Mouse (Mus musculus) embryo, embryonic 11 days (tissue): Measurements from ENCODE around the gene Epb41l2.
A peak's percentile ranks its signal among the peaks of the same experiment; 100 is the strongest.

Experiments
- DNase-seq: peaks from one replicate; pipeline ENCODE4 v3.0.0-alpha.2; 2015

Epb41l2 gene

DNA sequence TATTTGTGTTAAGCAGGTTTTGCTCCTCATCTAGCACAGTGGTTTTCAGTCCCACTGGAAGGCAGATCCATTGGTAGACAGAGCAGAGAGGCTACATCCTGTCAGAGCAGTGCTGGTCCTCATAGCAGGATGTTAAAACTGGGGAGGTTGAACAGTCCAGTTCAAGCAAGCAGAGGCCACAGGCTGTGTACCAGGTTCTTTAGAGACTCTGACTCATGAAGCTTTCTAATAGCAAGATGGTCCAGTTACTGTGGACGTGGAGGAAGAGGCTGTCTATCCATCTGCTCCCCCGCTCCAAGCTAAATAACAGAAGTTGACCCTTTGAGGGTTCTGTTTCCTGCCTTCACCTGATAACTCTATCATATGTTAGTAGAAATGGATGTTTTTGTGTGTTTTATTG is 41.8 kb downstream of the Epb41l2 start:
- DNase-seq, result no peak

DNA sequence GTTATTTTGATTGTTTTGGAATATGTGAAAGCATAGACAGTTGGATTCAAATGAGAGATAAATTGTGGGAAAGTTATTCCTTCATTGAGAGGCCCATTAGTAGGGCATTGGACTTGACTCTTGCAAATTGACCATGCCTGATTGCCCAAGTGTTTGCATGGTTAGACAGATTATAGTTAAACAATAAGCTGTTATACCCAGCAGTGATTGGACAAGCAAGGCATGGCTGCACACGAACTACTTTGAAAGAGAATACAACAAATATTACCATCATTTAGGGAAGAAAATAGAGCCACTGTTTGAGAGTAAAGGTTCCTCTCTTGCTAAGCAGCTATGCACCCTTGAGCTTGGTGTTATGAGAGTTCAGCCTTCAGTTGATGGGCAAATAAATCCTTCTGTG is 43.3 kb downstream of the Epb41l2 start:
- DNase-seq, result no peak

DNA sequence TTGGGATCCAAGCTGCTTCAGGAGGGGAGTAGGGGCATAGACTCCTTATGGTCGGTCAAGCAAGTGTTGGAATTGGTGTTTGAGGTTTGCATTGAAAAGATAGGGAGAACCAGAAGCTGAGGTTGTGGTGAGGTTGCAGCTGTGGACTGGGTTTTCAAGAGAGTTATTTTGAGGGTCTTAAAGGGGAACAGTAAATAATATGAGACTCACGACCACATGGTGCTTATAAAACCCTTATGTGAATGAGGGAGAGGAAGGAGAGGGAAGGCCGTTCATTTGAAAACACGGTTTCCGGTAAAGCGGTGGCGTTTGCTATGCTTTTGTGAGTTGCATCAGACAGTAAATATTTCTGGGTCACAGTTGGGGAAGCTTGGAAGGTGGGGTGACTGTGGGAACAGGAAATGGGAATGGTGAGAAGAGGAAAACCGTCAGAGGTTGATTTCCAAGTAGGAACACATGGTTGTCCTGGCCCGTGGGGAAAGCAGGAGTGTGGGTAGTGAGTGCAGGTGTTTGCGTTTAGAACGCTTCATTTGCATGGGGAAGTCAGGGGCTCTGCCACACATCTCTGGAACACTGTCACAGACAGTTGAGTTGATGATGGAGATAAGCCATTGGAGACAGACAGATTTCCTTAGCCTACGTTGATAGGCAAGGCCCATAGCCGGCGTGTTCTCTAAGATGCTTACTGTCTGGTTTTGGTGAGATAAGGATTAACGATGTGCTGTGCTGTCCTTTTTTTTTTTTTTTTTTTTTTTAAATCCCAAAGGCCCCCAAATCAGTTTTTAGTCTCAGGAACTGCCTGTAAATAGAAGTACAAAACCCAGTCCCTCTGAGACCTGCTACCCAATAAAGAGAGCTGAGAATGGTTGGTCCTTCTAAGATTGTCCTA is 44.5 kb downstream of the Epb41l2 start:
- DNase-seq, result no peak

GRCm38 (mm10) chr10:25404702-25405098 is 45.1 kb downstream of the Epb41l2 start:
- no peak for DNase-seq

DNA sequence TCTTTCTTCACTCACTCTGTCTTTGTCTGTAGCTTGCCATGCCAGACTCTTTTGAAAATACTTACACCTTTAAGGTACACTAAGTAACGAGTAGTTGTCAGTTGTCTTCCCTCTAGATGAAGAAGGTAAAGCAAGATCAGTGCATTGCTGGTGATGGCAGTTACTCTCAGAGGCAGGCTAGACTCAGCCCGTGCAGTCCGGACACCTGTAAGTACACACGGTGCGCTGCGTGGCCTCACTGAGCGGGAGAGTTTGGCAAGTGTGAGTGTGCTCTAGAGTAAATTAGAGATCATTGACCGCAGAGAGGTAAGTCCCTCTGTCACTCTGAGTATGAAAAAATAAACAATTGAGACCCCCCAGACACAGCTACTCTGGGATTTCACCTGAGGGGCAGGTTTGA is 46.0 kb downstream of the Epb41l2 start:
- no peak for DNase-seq

DNA sequence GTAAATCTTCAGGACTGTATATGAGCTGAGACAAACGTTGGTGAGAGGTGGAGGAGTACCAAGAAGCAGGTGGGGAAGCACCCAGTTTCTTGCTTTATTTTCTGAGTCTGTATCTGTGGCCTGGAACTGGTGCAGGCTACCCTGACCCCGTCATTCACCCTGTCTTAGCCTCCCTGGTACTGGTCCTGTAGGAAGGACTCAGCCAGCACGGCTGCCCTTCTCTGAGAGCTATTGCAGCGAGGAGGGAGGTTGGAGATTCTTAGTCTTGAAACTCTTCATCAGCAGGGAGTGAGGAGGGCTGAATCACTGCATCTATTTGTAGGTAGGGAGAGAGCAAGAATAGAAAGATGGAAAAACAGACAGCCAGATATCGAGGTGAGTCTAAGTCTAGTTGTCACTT is 47.1 kb downstream of the Epb41l2 start:
- DNase-seq, result no peak

GRCm38 (mm10) chr10:25408136-25408650 is 48.6 kb downstream of the Epb41l2 start:
- DNase-seq, result no peak

- DNase-seq, result no peak
Observed at GRCm38 (mm10) chr10:25411836-25412373, 52.3 kb downstream of the Epb41l2 start.

- DNase-seq, result no peak
Observed at GRCm38 (mm10) chr10:25415188-25415717, 55.7 kb downstream of the Epb41l2 start.

- DNase-seq, result no peak
Observed at GRCm38 (mm10) chr10:25416696-25417095, 57.1 kb downstream of the Epb41l2 start.

GRCm38 (mm10) chr10:25426058-25426457 is 66.5 kb downstream of the Epb41l2 start:
- no peak for DNase-seq

GRCm38 (mm10) chr10:25426814-25427213 is 67.2 kb downstream of the Epb41l2 start:
- no peak for DNase-seq

DNA sequence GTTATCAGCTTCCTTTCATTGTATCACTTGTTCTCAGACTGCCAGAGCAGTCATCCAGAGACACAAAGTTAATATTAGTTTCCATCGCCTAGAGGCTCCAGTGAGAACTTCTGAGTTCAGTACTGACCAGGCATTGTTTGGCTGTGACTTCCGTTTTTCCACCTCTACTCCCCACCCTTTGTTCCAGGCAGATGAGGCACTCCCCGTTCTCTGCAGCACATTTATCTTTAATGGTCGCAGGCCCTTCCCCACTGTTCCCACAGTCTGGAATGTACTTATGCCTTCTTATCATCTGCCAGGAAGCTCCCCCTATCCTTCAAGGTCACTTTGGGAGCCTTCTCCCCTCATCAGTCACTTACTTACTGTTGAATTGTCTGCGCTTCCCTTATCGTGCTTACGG is 67.9 kb downstream of the Epb41l2 start:
- no peak for DNase-seq

DNA sequence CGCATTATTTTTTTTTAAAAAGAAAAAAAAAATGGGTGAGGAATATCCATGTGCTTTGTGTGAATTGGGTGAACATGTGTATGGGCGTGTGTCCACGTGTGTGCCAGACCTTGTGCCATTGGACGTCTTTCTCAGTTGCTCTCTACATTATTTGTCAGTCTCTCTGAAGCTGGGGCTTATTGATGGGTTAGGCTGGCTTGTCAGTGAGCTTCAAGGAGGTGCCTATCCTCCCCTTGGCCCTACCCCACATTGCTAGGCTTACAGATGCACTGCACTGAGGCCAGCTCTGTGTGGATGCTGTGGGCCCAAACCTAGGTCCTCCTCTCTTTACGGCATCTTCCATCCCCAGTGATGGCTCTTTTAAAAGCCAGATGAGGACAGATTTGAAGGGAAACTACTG is 69.1 kb downstream of the Epb41l2 start:
- DNase-seq, result no peak

GRCm38 (mm10) chr10:25429346-25429745 is 69.7 kb downstream of the Epb41l2 start:
- DNase-seq, result no peak

- no peak for DNase-seq
Observed at GRCm38 (mm10) chr10:25430862-25431261, 71.3 kb downstream of the Epb41l2 start.

- DNase-seq, result no peak
Observed at GRCm38 (mm10) chr10:25432351-25432750, 72.8 kb downstream of the Epb41l2 start.

DNA sequence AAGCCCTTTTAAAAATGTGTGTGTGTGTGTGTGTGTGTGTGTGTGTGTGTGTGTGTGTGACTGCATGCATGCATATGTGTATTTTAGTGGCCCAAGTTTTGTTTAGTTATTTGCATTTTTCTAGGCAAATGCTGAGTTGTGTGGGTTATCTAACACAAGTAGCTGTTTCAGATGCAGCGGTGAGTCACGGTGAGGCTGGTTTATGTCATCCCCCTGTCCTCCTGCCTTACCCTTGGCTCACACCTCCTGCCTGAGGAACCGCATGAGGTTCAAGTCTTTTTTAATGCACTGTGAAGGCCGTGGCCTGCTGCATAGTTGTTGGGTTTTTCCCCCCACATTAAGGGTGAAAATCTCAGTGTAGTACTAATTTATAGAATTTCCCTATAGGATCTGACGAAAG is 73.3 kb downstream of the Epb41l2 start:
- DNase-seq, result no peak

- peak; percentile 62 for DNase-seq
Observed at GRCm38 (mm10) chr10:25433524-25433923, 73.9 kb downstream of the Epb41l2 start.

DNA sequence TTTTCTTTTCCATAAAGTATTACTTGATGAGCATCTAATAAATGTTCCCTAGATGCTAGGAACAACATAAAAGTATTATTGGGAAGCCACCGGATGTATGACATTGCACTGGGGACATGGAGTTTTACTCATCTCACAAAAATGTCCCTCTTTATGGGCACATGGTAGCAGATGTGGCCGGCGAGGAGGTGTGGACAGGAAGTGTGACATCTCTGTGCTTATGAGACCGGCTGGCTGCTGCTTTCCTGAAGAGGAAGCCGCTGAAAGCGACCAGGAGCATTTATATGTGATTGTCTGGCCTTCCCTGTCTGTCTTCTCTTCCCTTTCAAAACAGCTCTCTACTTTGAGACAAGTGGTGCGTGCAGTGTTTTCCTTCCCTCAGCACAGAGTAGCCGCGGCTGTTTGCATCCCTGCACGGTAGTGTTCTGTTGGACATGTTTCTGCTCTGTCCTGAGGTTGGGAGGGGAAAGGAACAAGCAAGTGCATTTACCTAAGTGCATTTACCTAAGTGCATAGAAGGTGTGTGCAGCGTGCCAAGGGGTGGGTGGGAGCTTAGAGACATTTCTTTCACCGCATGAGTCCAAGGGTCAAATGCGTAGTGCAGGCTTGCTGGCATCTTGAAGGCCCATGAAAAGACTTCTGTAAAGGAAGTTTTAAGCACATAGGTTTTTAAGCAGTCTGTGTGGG is 74.9 kb downstream of the Epb41l2 start:
- no peak for DNase-seq

DNA sequence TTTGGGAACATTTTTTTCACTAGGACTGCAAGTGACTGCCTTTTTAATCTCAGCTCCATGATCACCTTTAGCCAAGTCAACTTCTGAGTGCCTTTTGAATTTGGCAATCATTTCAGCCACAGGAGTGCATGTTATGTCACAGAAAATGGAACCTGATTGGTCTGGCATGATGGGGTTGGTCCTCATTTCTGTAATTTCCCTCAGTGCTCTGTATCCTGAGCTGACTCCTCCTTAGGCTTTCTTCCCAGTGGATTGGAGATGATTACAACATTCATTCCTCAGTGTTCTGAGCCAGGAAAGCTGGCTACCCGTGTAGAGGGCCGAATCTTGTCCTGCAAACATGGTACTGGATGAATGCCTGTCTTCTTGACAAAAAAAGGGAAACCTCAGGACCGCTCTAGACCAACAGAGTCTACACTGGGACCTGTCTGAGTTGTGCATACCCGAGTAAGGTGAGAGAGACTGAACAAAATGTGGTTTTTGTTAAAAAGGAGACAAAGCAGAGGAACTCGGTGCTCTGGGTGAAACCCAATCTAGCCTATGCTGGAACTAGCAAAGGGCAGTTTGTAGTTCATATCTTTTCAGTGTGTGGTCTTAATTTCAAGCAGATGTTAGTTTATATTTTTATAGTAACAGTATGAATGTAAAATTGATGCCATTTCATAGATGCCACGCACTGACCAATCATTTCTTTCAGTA is 77.3 kb downstream of the Epb41l2 start:
- DNase-seq, result no peak

GRCm38 (mm10) chr10:25437586-25438298 is 78.1 kb downstream of the Epb41l2 start:
- no peak for DNase-seq
